Comparison of ENCODE assay signal across 37 mouse cellular contexts in the genomic region with DNA sequence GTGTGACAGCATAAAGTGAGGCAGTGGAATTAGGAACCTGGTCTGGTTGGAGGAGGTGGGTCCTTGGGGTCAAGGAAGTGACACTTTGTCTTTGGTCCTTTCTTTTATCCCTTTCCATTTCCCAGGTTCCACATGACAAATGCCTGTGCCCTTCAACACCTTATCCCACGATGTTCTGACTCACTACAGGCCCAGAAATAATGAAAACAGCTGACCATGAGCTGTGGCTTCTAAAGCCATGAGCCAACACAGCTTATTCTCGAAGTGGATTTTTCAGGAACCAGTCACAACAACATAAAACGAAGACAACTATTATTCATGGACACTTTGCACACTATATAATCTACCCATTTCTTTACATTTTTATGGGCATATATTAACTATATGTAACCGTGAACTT. TPM values are rescaled to one million over a fixed set of nuclear protein-coding genes. Genes with fewer than 3 reads are reported as not detected.
"Had no signal": no experiment of that assay in that cellular context is flagged by ENCODE, and none has a peak within 500 bp of the region (broad histone marks: within the 10 kb centered on the region; RNA-seq: fewer than 3 reads in every experiment).

No protein-coding gene starts in this region.

- H3K27ac ChIP-seq: limb, embryonic 10.5 days; limb, embryonic 12.5 days; limb, embryonic 13.5 days; limb, embryonic 15.5 days; liver, embryonic 12.5 days; liver, embryonic 13.5 days; liver, embryonic 14.5 days; liver, embryonic 15.5 days; lung, embryonic 15.5 days; macrophage; midbrain, embryonic 10.5 days; midbrain, embryonic 12.5 days; midbrain, embryonic 13.5 days; midbrain, embryonic 15.5 days; neural tube, embryonic 12.5 days had no signal

- H3K9me3 ChIP-seq: limb, embryonic 10.5 days; limb, embryonic 12.5 days; limb, embryonic 13.5 days; limb, embryonic 15.5 days; liver, embryonic 12.5 days; liver, embryonic 13.5 days; liver, embryonic 15.5 days; lung, embryonic 15.5 days; midbrain, embryonic 10.5 days; midbrain, embryonic 12.5 days; midbrain, embryonic 13.5 days; midbrain, embryonic 15.5 days; neural tube, embryonic 12.5 days had no signal

- H3K4me1 ChIP-seq: limb, embryonic 10.5 days; limb, embryonic 12.5 days; limb, embryonic 13.5 days; limb, embryonic 15.5 days; liver, embryonic 15.5 days; lung, embryonic 15.5 days; megakaryocyte, embryonic 14.5 days; midbrain, embryonic 10.5 days; midbrain, embryonic 12.5 days; midbrain, embryonic 13.5 days; midbrain, embryonic 15.5 days; neural tube, embryonic 12.5 days had no signal

- H3K36me3 ChIP-seq: limb, embryonic 10.5 days; limb, embryonic 12.5 days; limb, embryonic 13.5 days; limb, embryonic 15.5 days; liver, embryonic 12.5 days; liver, embryonic 13.5 days; liver, embryonic 15.5 days; lung, embryonic 15.5 days; midbrain, embryonic 10.5 days; midbrain, embryonic 12.5 days; midbrain, embryonic 13.5 days; midbrain, embryonic 15.5 days; neural tube, embryonic 12.5 days had no signal

- H3K4me3 ChIP-seq: limb, embryonic 10.5 days; limb, embryonic 12.5 days; limb, embryonic 13.5 days; limb, embryonic 15.5 days; liver, embryonic 12.5 days; liver, embryonic 13.5 days; liver, embryonic 15.5 days; lung, embryonic 15.5 days; megakaryocyte, embryonic 14.5 days; midbrain, embryonic 10.5 days; midbrain, embryonic 12.5 days; midbrain, embryonic 13.5 days; midbrain, embryonic 15.5 days; myocyte; neural tube, embryonic 12.5 days had no signal

- DNase-seq: left cerebral cortex, postnatal 4 days; liver; liver, embryonic 13.5 days; liver, postnatal 0 days; lung, adult 18-20 months; lung, adult 2 months; lung, embryonic 14.5 days; lung, postnatal 10 days; lung, postnatal 14 days; lung, postnatal 36 days; lung, postnatal 4 days; midbrain, embryonic 14.5 days had no signal

- H3K27me3 ChIP-seq: limb, embryonic 12.5 days; limb, embryonic 13.5 days; limb, embryonic 15.5 days; liver, embryonic 12.5 days; liver, embryonic 15.5 days; lung, embryonic 15.5 days; midbrain, embryonic 12.5 days; midbrain, embryonic 13.5 days; midbrain, embryonic 15.5 days; neural tube, embryonic 12.5 days had no signal

RNA-seq across cellular contexts. Expression of a gene that starts 37.9 kb away (rescaled TPM):
- total RNA-seq: left cerebral cortex, postnatal 10 days; left cerebral cortex, postnatal 4 days; megakaryocyte progenitor cell, adult 5-6 weeks; megakaryocyte-erythroid progenitor cell, adult 5-6 weeks; monocyte, adult 5-6 weeks had no signal
- polyA plus RNA-seq: limb, embryonic 11.5 days; limb, embryonic 12.5 days; limb, embryonic 15.5 days; lung, embryonic 14.5 days; macrophage; midbrain, embryonic 11.5 days; midbrain, embryonic 14.5 days; midbrain, embryonic 16.5 days; midbrain, postnatal 0 days; myocyte; neural tube, embryonic 11.5 days had no signal
